Mouse (Mus musculus): ENCODE data around the gene Dner.

DNA sequence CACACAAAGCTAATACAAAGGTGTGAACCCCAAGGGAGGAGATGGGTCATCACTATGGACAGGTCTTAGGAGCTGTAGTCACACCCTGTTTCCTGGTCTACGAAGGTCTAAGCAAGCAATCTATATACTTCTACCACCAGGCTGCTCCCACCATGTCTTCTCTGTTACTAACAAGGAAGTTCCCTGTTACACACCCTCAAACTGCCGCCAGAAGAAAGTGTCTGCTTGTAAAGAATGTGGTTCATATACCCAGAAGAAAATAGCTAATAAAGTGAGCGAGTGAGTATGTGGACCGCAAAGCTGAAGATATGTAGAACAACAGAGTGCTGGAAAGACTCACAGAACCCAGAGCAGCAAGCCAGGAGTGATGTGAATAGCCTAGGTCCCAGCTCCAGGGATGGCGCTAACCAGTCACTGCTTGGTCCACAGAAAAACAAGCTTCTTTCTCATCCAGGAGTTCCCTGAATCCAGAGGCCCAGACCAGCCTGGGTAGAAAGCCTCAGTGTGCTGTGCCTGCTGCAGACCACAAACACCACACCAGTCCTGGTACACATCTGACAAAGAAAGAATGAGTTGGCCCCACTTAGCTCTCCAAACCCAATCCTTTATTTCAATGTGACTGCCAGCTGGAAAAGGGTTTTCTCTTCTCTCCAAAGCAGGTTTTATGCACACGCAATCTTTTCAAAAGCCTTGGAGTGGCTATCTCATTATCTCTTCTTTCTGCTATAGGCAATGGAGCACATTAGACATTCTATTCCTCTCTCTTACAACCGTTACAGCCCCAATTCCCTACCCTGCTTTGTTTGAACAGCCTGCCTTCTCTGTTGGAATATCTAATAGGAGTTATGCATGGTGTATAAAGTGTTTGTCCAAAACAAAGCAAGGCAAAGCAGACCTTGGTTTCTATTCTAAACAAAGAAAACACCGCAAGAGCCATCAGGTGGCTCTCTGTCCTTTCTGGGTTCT, 139.2 kb downstream of the Dner start:
- no peak for TF ChIP-seq TAL1 (IDR thresholded peaks at IDR 0.05; ENCODE audit: low read length)
- no peak for TF ChIP-seq GATA1 (IDR thresholded peaks at IDR 0.05; ENCODE audit: low read length)

All from erythroblast, embryonic 14.5 days (primary cell).